Mouse (Mus musculus) heart, adult 2 months (tissue): ENCODE data around the gene Stx18.

Experiments
- CTCF ChIP-seq: fragments of 200-600 bp; IDR thresholded peaks from 2 replicates; pipeline ENCODE4 v1.8.1; 2022; ENCODE audit warnings: antibody characterized with exemption, mild to moderate bottlenecking, moderate library complexity
- EP300 ChIP-seq: fragments of 200-500 bp; IDR thresholded peaks from 2 replicates; pipeline ENCODE4 v1.6.1; 2011; ENCODE audit warnings: low read depth, low read length, control low read depth; ENCODE audit not compliant: insufficient read depth
- POLR2A ChIP-seq: fragments of 200-500 bp; IDR thresholded peaks from 2 replicates; pipeline ENCODE4 v1.6.1; 2011; ENCODE audit warnings: mild to moderate bottlenecking, low read depth, low read length, control low read depth; ENCODE audit not compliant: insufficient read depth

GRCm38 (mm10) chr5:38153636-38154035 lies 115.1 kb downstream of the Stx18 start:
- no peak for TF ChIP-seq CTCF
- TF ChIP-seq POLR2A: no peak
- TF ChIP-seq EP300: no peak
